Mouse (Mus musculus) midbrain, embryonic 11.5 days (tissue): ENCODE measurements at regions not wholly inside any gene's neighbourhood (a gene's known extent, or its start where the extent isn't known, plus 50 kb on each side); places are given as distances from the start of the nearest gene placed in this dataset.

ENCODE experiments used
- ATAC-seq: fragments of 200-750 bp; cut with Nextera tagmentation; 2 replicates; pipeline ENCODE4 v1.8.0; 2017; ENCODE audit warnings: moderate TSS enrichment, moderate library complexity; ENCODE audit not compliant: low FRiP score
- DNase-seq: peaks from one replicate; pipeline ENCODE4 v3.0.0; 2015; ENCODE audit warnings: low spot score; ENCODE audit errors: missing footprints
- H3K27ac ChIP-seq: fragments of 300-500 bp; sonication (generic); 2 replicates; pipeline ENCODE4 v1.5.1; 2014; ENCODE audit warnings: low read depth, low read length
- H3K27me3 ChIP-seq: fragments of 300-500 bp; sonication (generic); 2 replicates; pipeline ENCODE4 v1.6.1; 2014; ENCODE audit warnings: mild to moderate bottlenecking, low read length, moderate library complexity, mixed read lengths; ENCODE audit not compliant: control insufficient read depth, insufficient read depth
- H3K36me3 ChIP-seq: fragments of 300-500 bp; sonication (generic); 2 replicates; pipeline ENCODE4 v1.6.1; 2014; ENCODE audit warnings: mild to moderate bottlenecking, low read length, moderate library complexity, mixed read lengths; ENCODE audit not compliant: control insufficient read depth, insufficient read depth
- H3K4me1 ChIP-seq: fragments of 300-500 bp; sonication (generic); 2 replicates; pipeline ENCODE4 v1.6.1; 2014; ENCODE audit warnings: low read length; ENCODE audit not compliant: control insufficient read depth, insufficient read depth
- H3K4me2 ChIP-seq: fragments of 300-500 bp; sonication (generic); 2 replicates; pipeline ENCODE4 v1.6.1; 2014; ENCODE audit warnings: mild to moderate bottlenecking, moderate library complexity
- H3K4me3 ChIP-seq: fragments of 300-500 bp; sonication (generic); 2 replicates; pipeline ENCODE4 v1.5.1; 2014; ENCODE audit warnings: low read depth, low read length
- H3K9ac ChIP-seq: fragments of 300-500 bp; sonication (generic); 2 replicates; pipeline ENCODE4 v1.6.1; 2014; ENCODE audit warnings: low read length
- H3K9me3 ChIP-seq: fragments of 300-500 bp; sonication (generic); 2 replicates; pipeline ENCODE4 v1.6.1; 2016; ENCODE audit warnings: low read length; ENCODE audit not compliant: control insufficient read depth
- WGBS: fragments of 180-500 bp; shearing (Covaris S2); extraction: QIAGEN DNeasy Blood & Tissue Kit; methylation state at CpG from one replicate; pipeline ENCODE4 v1.1.7; 2014; 5-methylcytosine and 5-hydroxymethylcytosine counted together

DNA sequence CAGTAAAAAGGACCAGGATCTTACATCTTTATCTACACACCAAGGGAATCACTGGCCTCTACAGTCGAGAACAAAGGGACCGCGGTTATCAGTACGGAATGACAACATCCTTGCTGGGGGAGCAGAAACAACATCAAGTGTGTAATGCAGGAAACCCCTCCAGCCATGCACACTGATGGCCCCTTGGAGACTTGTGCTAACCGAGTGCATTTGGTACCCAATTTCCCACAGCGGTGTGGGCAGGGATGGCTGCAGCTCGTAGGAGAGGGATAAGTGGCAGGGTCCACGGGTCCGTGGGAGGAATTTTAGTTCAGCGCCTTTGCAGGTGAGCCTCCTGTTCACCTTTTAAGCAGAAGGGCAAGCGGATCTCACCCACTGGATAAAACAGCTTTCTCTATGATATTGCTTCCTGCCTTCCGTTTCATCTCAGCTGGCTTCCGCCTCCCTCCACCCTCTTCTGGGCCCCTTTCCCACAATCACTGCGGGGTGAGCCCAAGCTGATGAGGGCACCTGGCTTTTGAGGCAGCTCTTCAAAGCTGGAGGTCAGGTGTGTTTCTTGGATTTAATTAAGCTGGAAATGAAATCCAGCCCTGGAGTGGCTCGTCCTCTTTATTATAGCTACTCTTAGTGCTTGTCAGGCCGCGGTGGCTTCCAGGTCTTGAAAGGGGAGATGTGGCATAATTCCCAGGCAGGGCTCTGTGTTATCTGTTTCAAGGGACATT is 327.5 kb downstream of the Pdcd6ip start:
- DNase-seq (no peak), ATAC-seq (no peak)
- Histone ChIP-seq H3K27me3 (no peaks in the 10 kb centered on the region), H3K4me2 (no peak overlapping the region), H3K9ac (no peak overlapping the region), H3K4me1 (peaks cover 3% of the 10 kb centered on the region; the same call in 1 of the 2 replicates), H3K27ac (no peak overlapping the region), H3K36me3 (no peaks in the 10 kb centered on the region), H3K4me3 (no peak overlapping the region), H3K9me3 (no peaks in the 10 kb centered on the region)
- 72% methylated on average over 17 of the region's 17 CpGs for WGBS

- Histone ChIP-seq H3K36me3 (no peaks in the 10 kb centered on the region), H3K4me3 (no peak overlapping the region), H3K9me3 (no peaks in the 10 kb centered on the region), H3K4me2 (no peak overlapping the region), H3K27me3 (no peaks in the 10 kb centered on the region), H3K4me1 (peaks cover 3% of the 10 kb centered on the region; the same call in 1 of the 2 replicates), H3K9ac (no peak overlapping the region), H3K27ac (no peak overlapping the region)
- DNase-seq (no peak), ATAC-seq (no peak)
- 83% methylated on average over 2 of the region's 2 CpGs for WGBS
Measured at GRCm38 (mm10) chr9:113378525-113378924, 329.5 kb downstream of the Pdcd6ip start.

GRCm38 (mm10) chr9:113371718-113372306 is 336.2 kb downstream of the Pdcd6ip start:
- no peaks in the 10 kb centered on the region for H3K9me3 ChIP-seq
- H3K27ac ChIP-seq: no peak overlapping the region
- H3K9ac ChIP-seq: no peak overlapping the region
- H3K27me3 ChIP-seq: no peaks in the 10 kb centered on the region
- no peaks in the 10 kb centered on the region for H3K36me3 ChIP-seq
- no peak overlapping the region for H3K4me3 ChIP-seq
- WGBS: 87% methylated on average over 7 of the region's 7 CpGs
- no peak overlapping the region for H3K4me2 ChIP-seq
- no peak for ATAC-seq
- H3K4me1 ChIP-seq: no peaks in the 10 kb centered on the region
- DNase-seq: no peak

DNA sequence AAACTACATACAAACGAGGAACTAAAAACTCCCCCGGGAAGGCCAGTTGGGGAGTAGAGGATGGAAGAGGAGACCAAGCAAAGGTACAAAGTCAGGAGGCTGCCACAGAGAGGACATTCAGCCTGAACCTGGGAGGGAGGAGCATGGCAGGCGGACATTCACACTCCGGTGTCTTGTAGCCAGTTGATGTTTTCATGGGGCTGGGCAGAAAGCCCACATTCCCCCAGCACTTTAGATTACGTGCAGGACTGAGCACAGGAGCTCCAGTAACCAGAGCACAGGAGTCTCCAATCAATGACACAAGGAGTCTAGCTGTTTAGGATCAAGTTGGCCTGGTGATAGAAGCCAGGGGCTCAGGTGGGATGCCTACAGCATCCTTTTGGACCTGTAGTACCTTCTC is 360.1 kb downstream of the Pdcd6ip start:
- 74% methylated on average over 5 of the region's 5 CpGs for WGBS
- H3K9ac ChIP-seq: no peak overlapping the region
- H3K36me3 ChIP-seq: no peaks in the 10 kb centered on the region
- H3K4me1 ChIP-seq: no peaks in the 10 kb centered on the region
- H3K9me3 ChIP-seq: no peaks in the 10 kb centered on the region
- DNase-seq (no peak), ATAC-seq (no peak)
- no peak overlapping the region for H3K4me2 ChIP-seq
- no peak overlapping the region for H3K27ac ChIP-seq
- H3K27me3 ChIP-seq: no peaks in the 10 kb centered on the region
- H3K4me3 ChIP-seq: no peak overlapping the region

GRCm38 (mm10) chr9:113346531-113346930 is 361.5 kb downstream of the Pdcd6ip start:
- no peak for ATAC-seq
- Histone ChIP-seq H3K9me3 (no peaks in the 10 kb centered on the region), H3K27ac (no peak overlapping the region), H3K27me3 (no peaks in the 10 kb centered on the region), H3K4me1 (no peaks in the 10 kb centered on the region), H3K9ac (no peak overlapping the region), H3K4me3 (no peak overlapping the region), H3K4me2 (no peak overlapping the region), H3K36me3 (no peaks in the 10 kb centered on the region)
- 85% methylated on average over 13 of the region's 13 CpGs for WGBS
- no peak for DNase-seq

GRCm38 (mm10) chr9:113342131-113342530 is 365.9 kb downstream of the Pdcd6ip start:
- no peaks in the 10 kb centered on the region for H3K36me3 ChIP-seq
- ATAC-seq (no peak; the same call in 1 of the 2 replicates), DNase-seq (no peak)
- H3K9ac ChIP-seq: no peak overlapping the region
- 84% methylated on average over 7 of the region's 7 CpGs for WGBS
- no peaks in the 10 kb centered on the region for H3K27me3 ChIP-seq
- no peak overlapping the region for H3K27ac ChIP-seq
- H3K4me3 ChIP-seq: no peak overlapping the region
- no peaks in the 10 kb centered on the region for H3K9me3 ChIP-seq
- H3K4me1 ChIP-seq: no peaks in the 10 kb centered on the region
- no peak overlapping the region for H3K4me2 ChIP-seq

DNA sequence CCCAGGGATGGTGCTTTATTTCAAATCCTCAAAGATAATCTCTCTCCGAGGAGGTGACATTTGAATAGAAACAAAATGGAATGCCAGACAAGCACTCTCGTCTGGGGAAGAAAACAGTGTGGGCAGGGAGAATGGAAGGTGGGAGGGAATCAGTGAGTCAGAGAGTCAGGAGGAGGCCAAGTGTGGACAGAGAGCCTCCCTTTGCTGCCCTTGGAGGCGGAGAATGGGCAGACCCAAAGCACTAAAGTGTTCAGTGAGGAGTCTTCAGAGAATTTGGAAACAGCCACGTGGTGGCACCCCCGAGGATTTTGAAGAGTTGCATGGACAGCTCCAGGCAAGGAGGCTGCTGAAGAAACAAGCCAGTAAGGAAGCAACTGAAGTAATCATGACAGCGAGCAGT is 367.2 kb downstream of the Pdcd6ip start:
- no peak for DNase-seq
- 54% methylated on average over 6 of the region's 6 CpGs for WGBS

DNA sequence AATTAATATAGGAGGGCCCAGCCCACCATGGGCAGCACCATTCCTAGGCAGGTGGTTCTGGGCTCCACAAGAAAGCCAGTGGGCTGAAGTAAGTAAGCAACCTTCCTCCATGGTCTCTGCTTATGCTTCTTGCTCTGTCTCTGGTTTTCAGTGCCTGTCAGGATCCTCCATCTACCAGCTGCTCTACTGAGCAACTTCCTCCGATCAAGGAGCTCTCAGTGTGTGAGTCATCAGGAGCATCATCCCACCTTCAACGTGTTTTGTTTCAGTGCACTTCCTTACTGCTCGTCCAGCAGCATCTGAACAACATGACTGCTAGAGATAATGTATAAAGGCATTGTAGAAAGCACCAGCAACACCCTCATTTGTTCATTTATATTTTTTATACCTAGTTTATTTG is 368.0 kb downstream of the Pdcd6ip start:
- H3K4me3 ChIP-seq: no peak overlapping the region
- no peaks in the 10 kb centered on the region for H3K4me1 ChIP-seq
- H3K9ac ChIP-seq: no peak overlapping the region
- 82% methylated on average over 3 of the region's 3 CpGs for WGBS
- DNase-seq (no peak), ATAC-seq (no peak)
- H3K27me3 ChIP-seq: no peaks in the 10 kb centered on the region
- no peak overlapping the region for H3K27ac ChIP-seq
- H3K4me2 ChIP-seq: no peak overlapping the region
- no peaks in the 10 kb centered on the region for H3K36me3 ChIP-seq
- no peaks in the 10 kb centered on the region for H3K9me3 ChIP-seq

More for the DNA sequence above, 367.2 kb downstream of the Pdcd6ip start:
- no peak overlapping the region for H3K4me2 ChIP-seq
- H3K36me3 ChIP-seq: no peaks in the 10 kb centered on the region
- H3K9me3 ChIP-seq: no peaks in the 10 kb centered on the region
- no peak overlapping the region for H3K27ac ChIP-seq
- H3K9ac ChIP-seq: no peak overlapping the region
- no peak overlapping the region for H3K4me3 ChIP-seq
- no peaks in the 10 kb centered on the region for H3K4me1 ChIP-seq
- ATAC-seq: no peak
- H3K27me3 ChIP-seq: no peaks in the 10 kb centered on the region

DNA sequence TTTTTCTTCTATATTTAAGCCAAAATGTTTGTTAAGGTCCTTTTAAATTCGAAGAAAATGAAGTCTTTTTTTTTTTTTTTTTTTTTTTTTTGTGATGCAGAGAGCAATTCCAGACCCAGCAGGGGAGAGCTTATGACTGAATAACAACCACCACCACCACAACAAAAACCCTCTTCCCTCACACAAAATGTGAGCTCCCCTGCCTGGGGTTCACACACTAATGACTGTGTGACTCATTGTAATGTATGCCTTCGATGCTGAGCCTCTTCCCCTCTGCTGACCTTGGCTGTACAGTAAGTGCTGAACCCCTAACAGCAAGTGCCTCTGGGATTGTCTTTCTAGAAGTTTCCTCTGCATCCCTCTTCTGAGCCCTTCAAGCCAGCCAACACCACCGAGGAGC is 383.6 kb downstream of the Pdcd6ip start:
- no peaks in the 10 kb centered on the region for H3K9me3 ChIP-seq
- no peak for DNase-seq
- H3K9ac ChIP-seq: no peak overlapping the region
- no peak overlapping the region for H3K27ac ChIP-seq
- 59% methylated on average over 3 of the region's 3 CpGs for WGBS
- no peak overlapping the region for H3K4me2 ChIP-seq
- H3K4me3 ChIP-seq: no peak overlapping the region
- no peak for ATAC-seq
- no peaks in the 10 kb centered on the region for H3K27me3 ChIP-seq
- H3K4me1 ChIP-seq: no peaks in the 10 kb centered on the region
- no peaks in the 10 kb centered on the region for H3K36me3 ChIP-seq
